Mouse (Mus musculus): ENCODE data around the gene Ulk3. TPM values are rescaled to one million over a fixed set of nuclear protein-coding genes. Genes with fewer than 3 reads are reported as not detected.

Gene Ulk3
- polyA plus RNA-seq, 1 experiment from 2014 or later, result 6.4 TPM

GRCm38 (mm10) chr9:57639661-57640328, 50.5 kb downstream of the Ulk3 start:
- peak overlapping the region; percentile 70 for H3K4me2 ChIP-seq
- 45% methylated on average over 5 of the region's 5 CpGs for WGBS (ENCODE audit: insufficient replicate concordance)
- peak overlapping the region; percentile 63 for H3K9ac ChIP-seq
- H3K27ac ChIP-seq, result peak overlapping the region; percentile 96
- no peak for ATAC-seq
- no peaks in the 10 kb centered on the region for H3K9me3 ChIP-seq (replicated peaks)
- H3K36me3 ChIP-seq, result peaks cover 21% of the 10 kb centered on the region
- peak overlapping the region; percentile 42 for H3K4me3 ChIP-seq
- H3K4me1 ChIP-seq, result peaks cover 91% of the 10 kb centered on the region
- H3K27me3 ChIP-seq (replicated peaks), result no peaks in the 10 kb centered on the region

- Histone ChIP-seq H3K27ac (peak overlapping the region; percentile 96), H3K9me3 (replicated peaks) (no peaks in the 10 kb centered on the region), H3K4me1 (peaks cover 89% of the 10 kb centered on the region), H3K4me2 (peak overlapping the region; percentile 70), H3K36me3 (peaks cover 21% of the 10 kb centered on the region), H3K4me3 (peak overlapping the region; percentile 42), H3K9ac (peak overlapping the region; percentile 63), H3K27me3 (replicated peaks) (no peaks in the 10 kb centered on the region)
- 7% methylated on average over 15 of the region's 15 CpGs for WGBS (ENCODE audit: insufficient replicate concordance)
- ATAC-seq, result peak; percentile 42
These were observed 51.1 kb downstream of the Ulk3 start for GRCm38 (mm10) chr9:57640384-57640783.

- Histone ChIP-seq H3K36me3 (peaks cover 21% of the 10 kb centered on the region), H3K9ac (peak overlapping the region; percentile 63), H3K27ac (peak overlapping the region; percentile 96), H3K27me3 (replicated peaks) (no peaks in the 10 kb centered on the region), H3K4me1 (peaks cover 92% of the 10 kb centered on the region), H3K4me3 (peak overlapping the region; percentile 42; the same call in 1 of the 2 replicates), H3K9me3 (replicated peaks) (no peaks in the 10 kb centered on the region), H3K4me2 (peak overlapping the region; percentile 70)
- WGBS (ENCODE audit: insufficient replicate concordance), result 81% methylated on average over 1 of the region's 1 CpGs
- no peak for ATAC-seq
These were observed 51.8 kb downstream of the Ulk3 start for GRCm38 (mm10) chr9:57641022-57641421.

DNA sequence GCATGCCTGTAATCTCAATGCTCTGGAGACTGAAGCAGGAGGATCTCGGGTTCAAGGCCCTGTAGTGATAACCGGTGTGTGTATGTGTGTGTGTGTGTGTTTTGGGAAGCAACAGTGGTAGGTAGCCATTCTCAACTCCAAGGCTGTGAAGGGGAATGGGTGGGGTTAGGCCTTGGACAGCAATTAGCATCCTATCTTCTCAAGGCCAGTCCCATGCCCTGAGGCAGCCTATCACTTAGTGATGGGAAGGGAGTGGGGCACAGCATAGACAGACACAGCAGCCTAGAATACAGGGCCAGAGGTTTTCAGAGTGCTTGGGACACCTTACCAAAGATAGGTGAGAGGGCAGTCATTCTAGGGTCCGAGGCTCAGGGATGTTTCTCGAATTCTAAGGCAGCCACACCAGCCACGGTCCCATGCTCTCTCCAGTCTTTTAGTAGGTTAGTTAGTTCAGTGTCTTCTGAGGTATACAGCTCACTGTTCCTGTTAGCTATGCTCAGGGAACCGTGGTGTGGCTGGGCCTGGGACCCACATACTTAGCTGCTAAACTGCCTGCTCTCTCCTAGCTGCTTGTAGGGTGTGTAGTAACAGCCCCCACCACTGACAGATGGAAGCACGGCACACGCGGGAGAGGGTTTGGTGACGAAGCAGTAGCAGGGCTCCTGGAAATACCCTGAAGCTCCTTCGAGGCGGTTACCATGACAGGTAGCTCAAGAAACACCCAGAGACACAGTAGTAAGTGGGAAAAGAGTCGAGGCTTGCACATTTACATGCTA, 52.7 kb downstream of the Ulk3 start:
- no peaks in the 10 kb centered on the region for H3K27me3 ChIP-seq (replicated peaks)
- no peaks in the 10 kb centered on the region for H3K9me3 ChIP-seq (replicated peaks)
- H3K4me3 ChIP-seq, result no peak overlapping the region
- peak overlapping the region; percentile 96 for H3K27ac ChIP-seq
- H3K36me3 ChIP-seq, result peaks cover 19% of the 10 kb centered on the region
- no peak for ATAC-seq
- WGBS (ENCODE audit: insufficient replicate concordance), result 67% methylated on average over 13 of the region's 13 CpGs
- H3K9ac ChIP-seq, result peak overlapping the region; percentile 98; the same call in 1 of the 2 replicates
- H3K4me2 ChIP-seq, result peak overlapping the region; percentile 83
- H3K4me1 ChIP-seq, result peaks cover 95% of the 10 kb centered on the region

DNA sequence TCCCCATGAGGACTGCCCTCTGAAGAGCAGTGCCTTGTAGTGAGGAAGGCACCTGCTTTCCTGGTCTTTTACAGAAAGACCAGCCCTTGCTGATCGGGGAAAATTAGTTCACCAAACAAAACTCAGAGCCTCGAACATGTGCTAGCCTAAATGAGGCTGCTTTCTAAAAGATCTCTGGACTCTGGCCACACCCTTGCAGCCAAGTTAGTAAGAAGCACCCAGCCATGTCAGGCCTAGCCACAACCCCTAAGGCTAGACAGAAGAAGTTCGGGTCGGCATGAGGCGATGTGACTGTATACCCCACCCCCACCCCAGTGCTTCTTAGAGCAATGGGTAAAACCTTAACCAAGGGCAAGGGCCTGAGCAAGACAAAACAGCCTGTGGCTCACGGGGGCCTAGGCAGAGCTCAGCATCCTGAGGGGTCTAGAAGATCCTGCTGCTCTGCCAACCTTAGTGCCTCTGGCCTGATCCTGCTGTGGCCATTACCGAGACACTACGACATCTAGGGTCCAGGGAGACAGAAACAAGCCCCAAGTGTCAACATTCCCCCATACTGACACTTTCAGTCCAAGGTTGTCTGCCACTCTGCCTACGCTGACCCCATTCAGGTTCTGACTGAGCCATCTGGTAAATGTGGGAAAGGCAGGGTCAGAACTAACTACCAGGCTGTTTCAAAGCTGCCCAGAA, 54.1 kb downstream of the Ulk3 start:
- WGBS (ENCODE audit: insufficient replicate concordance), result 19% methylated on average over 9 of the region's 9 CpGs
- peaks cover 95% of the 10 kb centered on the region for H3K4me1 ChIP-seq
- no peak for ATAC-seq
- H3K27ac ChIP-seq, result peak overlapping the region; percentile 96
- peak overlapping the region; percentile 92 for H3K4me3 ChIP-seq
- peaks cover 16% of the 10 kb centered on the region for H3K36me3 ChIP-seq
- no peaks in the 10 kb centered on the region for H3K9me3 ChIP-seq (replicated peaks)
- no peaks in the 10 kb centered on the region for H3K27me3 ChIP-seq (replicated peaks)
- peak overlapping the region; percentile 98 for H3K9ac ChIP-seq
- H3K4me2 ChIP-seq, result peak overlapping the region; percentile 83

GRCm38 (mm10) chr9:57643856-57644180, 54.6 kb downstream of the Ulk3 start:
- H3K36me3 ChIP-seq, result peaks cover 16% of the 10 kb centered on the region
- WGBS (ENCODE audit: insufficient replicate concordance), result 7% methylated on average over 7 of the region's 7 CpGs
- no peaks in the 10 kb centered on the region for H3K9me3 ChIP-seq (replicated peaks)
- H3K4me1 ChIP-seq, result peaks cover 93% of the 10 kb centered on the region
- peak overlapping the region; percentile 83 for H3K4me2 ChIP-seq
- H3K27me3 ChIP-seq (replicated peaks), result no peaks in the 10 kb centered on the region
- peak; percentile 38; the same call in 1 of the 2 replicates for ATAC-seq
- peak overlapping the region; percentile 96 for H3K27ac ChIP-seq
- peak overlapping the region; percentile 98 for H3K9ac ChIP-seq
- peak overlapping the region; percentile 92 for H3K4me3 ChIP-seq

GRCm38 (mm10) chr9:57644442-57644943, 55.2 kb downstream of the Ulk3 start:
- Histone ChIP-seq H3K4me1 (peaks cover 89% of the 10 kb centered on the region), H3K9me3 (replicated peaks) (no peaks in the 10 kb centered on the region), H3K4me2 (peak overlapping the region; percentile 83), H3K4me3 (peak overlapping the region; percentile 92), H3K36me3 (peaks cover 16% of the 10 kb centered on the region), H3K27me3 (replicated peaks) (no peaks in the 10 kb centered on the region), H3K27ac (peak overlapping the region; percentile 96), H3K9ac (peak overlapping the region; percentile 98)
- WGBS (ENCODE audit: insufficient replicate concordance), result under 1% methylated on average over 18 of the region's 18 CpGs
- ATAC-seq, result no peak

DNA sequence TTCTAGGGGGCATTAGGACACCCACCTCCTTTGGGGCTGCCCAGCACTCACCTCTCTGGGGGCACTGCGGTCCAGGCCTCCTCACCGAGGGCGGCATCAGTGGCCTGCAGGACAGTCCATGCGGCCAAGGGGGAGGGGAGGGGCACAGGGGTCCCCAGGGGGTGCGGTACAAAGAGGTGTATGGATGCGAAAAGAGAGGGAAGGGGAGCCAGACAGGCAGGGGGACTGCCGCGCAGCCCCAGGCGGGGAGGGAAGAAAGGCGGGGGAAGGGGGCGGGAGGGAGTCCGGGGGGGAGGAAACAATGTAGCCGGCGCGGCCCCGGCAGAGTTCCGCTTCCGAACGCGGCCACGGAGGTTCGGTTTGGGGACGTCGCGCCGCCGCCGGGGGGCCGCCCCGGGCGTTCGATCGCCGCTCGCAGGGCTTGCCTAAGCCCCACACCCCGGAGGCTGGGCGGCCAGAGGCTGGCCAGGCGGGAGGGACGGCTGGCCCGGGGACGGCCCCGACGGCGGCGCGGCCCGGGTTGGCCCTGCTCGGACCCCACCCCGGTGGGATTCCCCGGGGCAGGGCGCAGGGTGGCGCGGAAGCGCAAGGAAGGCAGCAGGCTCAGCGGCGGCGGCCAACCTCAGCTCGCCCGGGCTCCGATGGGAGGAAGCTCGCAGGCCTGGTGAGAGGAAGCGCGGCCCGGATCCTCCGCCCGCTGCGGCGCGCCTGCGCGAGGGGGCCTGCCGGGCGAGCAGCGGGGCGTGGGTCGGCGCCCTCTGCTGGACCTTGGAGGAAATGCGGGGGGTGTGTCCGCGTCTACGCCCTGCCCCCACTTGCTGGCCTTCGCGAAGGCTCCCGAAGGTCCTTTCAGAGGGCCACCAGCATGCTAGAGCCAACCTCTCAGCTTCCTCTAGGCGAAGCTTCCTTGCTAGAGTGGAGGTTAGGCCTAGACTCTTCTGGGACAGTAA, 56.0 kb downstream of the Ulk3 start:
- Histone ChIP-seq H3K4me2 (peak overlapping the region; percentile 83), H3K36me3 (peaks cover 16% of the 10 kb centered on the region), H3K4me1 (peaks cover 84% of the 10 kb centered on the region), H3K27ac (peak overlapping the region; percentile 96), H3K4me3 (peak overlapping the region; percentile 92), H3K9ac (peak overlapping the region; percentile 98), H3K9me3 (replicated peaks) (no peaks in the 10 kb centered on the region), H3K27me3 (replicated peaks) (no peaks in the 10 kb centered on the region)
- under 1% methylated on average over 58 of the region's 85 CpGs for WGBS (ENCODE audit: insufficient replicate concordance)
- peak; percentile 80 for ATAC-seq

Other genes with a start within 250 kb of the Ulk3 start
- 13.8 and 15.6 TPM in 2 replicates for gene Ppcdc, start 149.3 kb upstream of the Ulk3 start, polyA plus RNA-seq (2016; fragmentation: Nextera tagmentation; extraction: Ambion mirVana)
- 10.5 and 12.4 TPM in 2 replicates for gene Scamp5, start 121.4 kb upstream of the Ulk3 start, polyA plus RNA-seq (2016; fragmentation: Nextera tagmentation; extraction: Ambion mirVana)
- 1.0 and 1.5 TPM in 2 replicates for gene Rpp25, start 85.4 kb upstream of the Ulk3 start, polyA plus RNA-seq (2016; fragmentation: Nextera tagmentation; extraction: Ambion mirVana)
- gene Cox5a, start 68.2 kb upstream of the Ulk3 start, polyA plus RNA-seq (2016; fragmentation: Nextera tagmentation; extraction: Ambion mirVana), result 415 and 442 TPM in 2 replicates
- gene Fam219b, start 51.9 kb upstream of the Ulk3 start, polyA plus RNA-seq (2016; fragmentation: Nextera tagmentation; extraction: Ambion mirVana), result 10.5 and 12.0 TPM in 2 replicates
- 17.4 and 17.7 TPM in 2 replicates for gene Mpi, start 36.7 kb upstream of the Ulk3 start, polyA plus RNA-seq (2016; fragmentation: Nextera tagmentation; extraction: Ambion mirVana)
- gene Scamp2, start 28.5 kb upstream of the Ulk3 start, polyA plus RNA-seq (2016; fragmentation: Nextera tagmentation; extraction: Ambion mirVana), result 32.5 and 33.2 TPM in 2 replicates
- gene Cplx3, start 16.8 kb downstream of the Ulk3 start, polyA plus RNA-seq (2016; fragmentation: Nextera tagmentation; extraction: Ambion mirVana), result not detected in 2 replicates
- gene Lman1l, start 31.3 kb downstream of the Ulk3 start, polyA plus RNA-seq (2016; fragmentation: Nextera tagmentation; extraction: Ambion mirVana), result not detected in 2 replicates
- gene Csk, start 64.2 kb downstream of the Ulk3 start, polyA plus RNA-seq (2016; fragmentation: Nextera tagmentation; extraction: Ambion mirVana), result 27.0 and 27.8 TPM in 2 replicates
- gene Cyp1a2, start 94.3 kb downstream of the Ulk3 start, polyA plus RNA-seq (2016; fragmentation: Nextera tagmentation; extraction: Ambion mirVana), result not detected in 2 replicates
- gene Cyp1a1, start 98.5 kb downstream of the Ulk3 start, polyA plus RNA-seq (2016; fragmentation: Nextera tagmentation; extraction: Ambion mirVana), result 0.16 and 0.19 TPM in 2 replicates
- gene Edc3, start 119.1 kb downstream of the Ulk3 start, polyA plus RNA-seq (2016; fragmentation: Nextera tagmentation; extraction: Ambion mirVana), result 21.2 and 22.2 TPM in 2 replicates
- 99.8 and 104 TPM in 2 replicates for gene Clk3, start 176.4 kb downstream of the Ulk3 start, polyA plus RNA-seq (2016; fragmentation: Nextera tagmentation; extraction: Ambion mirVana)
- 15.6 and 16.0 TPM in 2 replicates for gene Arid3b, start 247.3 kb downstream of the Ulk3 start, polyA plus RNA-seq (2016; fragmentation: Nextera tagmentation; extraction: Ambion mirVana)

All from liver, embryonic 12.5 days (tissue).